Mouse (Mus musculus): ENCODE results near the gene Minpp1. TPM values are rescaled to one million over a fixed set of nuclear protein-coding genes. Genes with fewer than 3 reads are reported as not detected.

The Minpp1 gene
- polyA plus RNA-seq, 1 experiment from 2014 or later, result 37.0 TPM

GRCm38 (mm10) chr19:32493471-32493870, 7.9 kb downstream of the Minpp1 start:
- H3K9ac ChIP-seq (replicated peaks; ENCODE audit: low read depth), result no peak overlapping the region
- no peaks in the 10 kb centered on the region for H3K4me1 ChIP-seq (ENCODE audit: insufficient read depth, low read depth, low read length)
- TF ChIP-seq EP300 (IDR thresholded peaks at IDR 0.05), result no peak
- TF ChIP-seq CTCF (IDR thresholded peaks at IDR 0.05), result no peak
- H3K9me3 ChIP-seq (ENCODE audit: low read length), result no peaks in the 10 kb centered on the region
- no peak overlapping the region for H3K27ac ChIP-seq (ENCODE audit: low read length)
- WGBS, result 86% methylated on average over 8 of the region's 8 CpGs
- peaks cover 10% of the 10 kb centered on the region; the same call in 1 of the 2 replicates for H3K36me3 ChIP-seq (ENCODE audit: insufficient read depth, low read length)
- no peaks in the 10 kb centered on the region for H3K27me3 ChIP-seq (replicated peaks; ENCODE audit: insufficient read depth, low read length)
- no peak overlapping the region for H3K4me2 ChIP-seq (replicated peaks; ENCODE audit: low read depth, low read length)
- no peak for DNase-seq (ENCODE audit: low spot score)
- no peak overlapping the region for H3K4me3 ChIP-seq (ENCODE audit: low read depth, low read length)
- no peak for ATAC-seq

GRCm38 (mm10) chr19:32494611-32495010, 9.0 kb downstream of the Minpp1 start:
- H3K9ac ChIP-seq (replicated peaks; ENCODE audit: low read depth), result no peak overlapping the region
- no peak for DNase-seq (ENCODE audit: low spot score)
- no peak for TF ChIP-seq EP300 (IDR thresholded peaks at IDR 0.05)
- no peak for TF ChIP-seq CTCF (IDR thresholded peaks at IDR 0.05)
- H3K4me3 ChIP-seq (ENCODE audit: low read depth, low read length), result no peak overlapping the region
- no peak overlapping the region for H3K27ac ChIP-seq (ENCODE audit: low read length)
- no peak overlapping the region for H3K4me2 ChIP-seq (replicated peaks; ENCODE audit: low read depth, low read length)
- peaks cover 10% of the 10 kb centered on the region; the same call in 1 of the 2 replicates for H3K36me3 ChIP-seq (ENCODE audit: insufficient read depth, low read length)
- H3K27me3 ChIP-seq (replicated peaks; ENCODE audit: insufficient read depth, low read length), result no peaks in the 10 kb centered on the region
- ATAC-seq, result no peak
- H3K4me1 ChIP-seq (ENCODE audit: insufficient read depth, low read depth, low read length), result no peaks in the 10 kb centered on the region
- no peaks in the 10 kb centered on the region for H3K9me3 ChIP-seq (ENCODE audit: low read length)
- WGBS, result 91% methylated on average over 13 of the region's 13 CpGs

GRCm38 (mm10) chr19:32495034-32495433, 9.5 kb downstream of the Minpp1 start:
- peaks cover 10% of the 10 kb centered on the region; the same call in 1 of the 2 replicates for H3K36me3 ChIP-seq (ENCODE audit: insufficient read depth, low read length)
- H3K4me1 ChIP-seq (ENCODE audit: insufficient read depth, low read depth, low read length), result no peaks in the 10 kb centered on the region
- no peaks in the 10 kb centered on the region for H3K9me3 ChIP-seq (ENCODE audit: low read length)
- 82% methylated on average over 11 of the region's 11 CpGs for WGBS
- H3K27ac ChIP-seq (ENCODE audit: low read length), result no peak overlapping the region
- ATAC-seq, result no peak
- H3K4me2 ChIP-seq (replicated peaks; ENCODE audit: low read depth, low read length), result no peak overlapping the region
- H3K4me3 ChIP-seq (ENCODE audit: low read depth, low read length), result no peak overlapping the region
- no peak for DNase-seq (ENCODE audit: low spot score)
- no peak overlapping the region for H3K9ac ChIP-seq (replicated peaks; ENCODE audit: low read depth)
- TF ChIP-seq EP300 (IDR thresholded peaks at IDR 0.05), result no peak
- TF ChIP-seq CTCF (IDR thresholded peaks at IDR 0.05), result no peak
- no peaks in the 10 kb centered on the region for H3K27me3 ChIP-seq (replicated peaks; ENCODE audit: insufficient read depth, low read length)

- H3K36me3 ChIP-seq (ENCODE audit: insufficient read depth, low read length), result peaks cover 10% of the 10 kb centered on the region; the same call in 1 of the 2 replicates
- H3K9ac ChIP-seq (replicated peaks; ENCODE audit: low read depth), result no peak overlapping the region
- H3K4me2 ChIP-seq (replicated peaks; ENCODE audit: low read depth, low read length), result no peak overlapping the region
- no peak for DNase-seq (ENCODE audit: low spot score)
- WGBS, result 74% methylated on average over 6 of the region's 6 CpGs
- no peaks in the 10 kb centered on the region for H3K9me3 ChIP-seq (ENCODE audit: low read length)
- H3K4me3 ChIP-seq (ENCODE audit: low read depth, low read length), result no peak overlapping the region
- H3K27me3 ChIP-seq (replicated peaks; ENCODE audit: insufficient read depth, low read length), result no peaks in the 10 kb centered on the region
- no peak overlapping the region for H3K27ac ChIP-seq (ENCODE audit: low read length)
- no peak for ATAC-seq
- TF ChIP-seq CTCF (IDR thresholded peaks at IDR 0.05), result no peak
- H3K4me1 ChIP-seq (ENCODE audit: insufficient read depth, low read depth, low read length), result no peaks in the 10 kb centered on the region
Observed at GRCm38 (mm10) chr19:32497411-32497810, 11.8 kb downstream of the Minpp1 start.

- peaks cover 10% of the 10 kb centered on the region; the same call in 1 of the 2 replicates for H3K36me3 ChIP-seq (ENCODE audit: insufficient read depth, low read length)
- H3K27ac ChIP-seq (ENCODE audit: low read length), result no peak overlapping the region
- H3K9ac ChIP-seq (replicated peaks; ENCODE audit: low read depth), result no peak overlapping the region
- WGBS, result 97% methylated on average over 5 of the region's 5 CpGs
- no peak overlapping the region for H3K4me3 ChIP-seq (ENCODE audit: low read depth, low read length)
- ATAC-seq (no peak), DNase-seq (ENCODE audit: low spot score) (no peak)
- TF ChIP-seq EP300 (IDR thresholded peaks at IDR 0.05) (no peak), CTCF (IDR thresholded peaks at IDR 0.05) (no peak)
- no peak overlapping the region for H3K4me2 ChIP-seq (replicated peaks; ENCODE audit: low read depth, low read length)
- H3K27me3 ChIP-seq (replicated peaks; ENCODE audit: insufficient read depth, low read length), result no peaks in the 10 kb centered on the region
- H3K9me3 ChIP-seq (ENCODE audit: low read length), result no peaks in the 10 kb centered on the region
- no peaks in the 10 kb centered on the region for H3K4me1 ChIP-seq (ENCODE audit: insufficient read depth, low read depth, low read length)
Observed at GRCm38 (mm10) chr19:32498002-32498401, 12.4 kb downstream of the Minpp1 start.

GRCm38 (mm10) chr19:32501414-32501813, 15.8 kb downstream of the Minpp1 start:
- 78% methylated on average over 6 of the region's 6 CpGs for WGBS
- H3K9ac ChIP-seq (replicated peaks; ENCODE audit: low read depth), result no peak overlapping the region
- ATAC-seq (no peak), DNase-seq (ENCODE audit: low spot score) (peak; percentile 42)
- H3K4me1 ChIP-seq (ENCODE audit: insufficient read depth, low read depth, low read length), result no peaks in the 10 kb centered on the region
- no peak overlapping the region for H3K4me3 ChIP-seq (ENCODE audit: low read depth, low read length)
- TF ChIP-seq EP300 (IDR thresholded peaks at IDR 0.05) (no peak), CTCF (IDR thresholded peaks at IDR 0.05) (peak; percentile 73)
- no peaks in the 10 kb centered on the region for H3K27me3 ChIP-seq (replicated peaks; ENCODE audit: insufficient read depth, low read length)
- no peak overlapping the region for H3K27ac ChIP-seq (ENCODE audit: low read length)
- no peak overlapping the region for H3K4me2 ChIP-seq (replicated peaks; ENCODE audit: low read depth, low read length)
- H3K9me3 ChIP-seq (ENCODE audit: low read length), result no peaks in the 10 kb centered on the region
- H3K36me3 ChIP-seq (ENCODE audit: insufficient read depth, low read length), result no peaks in the 10 kb centered on the region

- H3K27ac ChIP-seq (ENCODE audit: low read length), result peak overlapping the region; percentile 54; the same call in 1 of the 2 replicates
- no peak overlapping the region for H3K9ac ChIP-seq (replicated peaks; ENCODE audit: low read depth)
- TF ChIP-seq EP300 (IDR thresholded peaks at IDR 0.05) (no peak), CTCF (IDR thresholded peaks at IDR 0.05) (no peak)
- H3K9me3 ChIP-seq (ENCODE audit: low read length), result no peaks in the 10 kb centered on the region
- H3K36me3 ChIP-seq (ENCODE audit: insufficient read depth, low read length), result no peaks in the 10 kb centered on the region
- whole genome bisulfite sequencing, result 69% methylated on average over 8 of the region's 8 CpGs
- peak; percentile 7 for DNase-seq (ENCODE audit: low spot score)
- no peaks in the 10 kb centered on the region for H3K4me1 ChIP-seq (ENCODE audit: insufficient read depth, low read depth, low read length)
- no peak overlapping the region for H3K4me3 ChIP-seq (ENCODE audit: low read depth, low read length)
- H3K27me3 ChIP-seq (replicated peaks; ENCODE audit: insufficient read depth, low read length), result no peaks in the 10 kb centered on the region
- H3K4me2 ChIP-seq (replicated peaks; ENCODE audit: low read depth, low read length), result no peak overlapping the region
- peak; percentile 41 for ATAC-seq
Observed at GRCm38 (mm10) chr19:32506081-32506480, 20.5 kb downstream of the Minpp1 start.
